Mouse (Mus musculus): Measurements from ENCODE around the gene Thada.

DNA sequence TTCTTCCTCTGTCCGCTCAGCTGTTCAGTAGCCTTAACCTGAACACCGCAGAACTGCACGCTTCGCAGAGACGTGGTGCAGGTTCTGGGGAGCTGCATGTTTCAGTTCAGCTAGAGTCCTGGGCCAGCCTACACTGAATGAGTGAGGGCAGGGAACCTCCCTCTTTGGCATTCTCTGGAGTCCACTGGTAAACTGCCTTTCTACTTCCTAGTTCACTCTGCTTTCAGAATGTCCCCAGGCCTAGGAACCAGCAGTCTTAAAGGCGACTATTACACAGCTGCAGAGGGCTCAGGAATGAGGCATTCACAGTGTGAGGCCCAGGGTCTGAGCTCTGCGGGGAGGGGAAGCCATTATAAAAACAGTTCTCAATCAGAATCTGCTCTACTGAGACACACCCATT, 262.7 kb downstream of the Thada start:
- TF ChIP-seq POLR2A (IDR thresholded peaks at IDR 0.05; ENCODE audit: insufficient read depth, low read depth, low read length): no peak
- TF ChIP-seq EP300 (IDR thresholded peaks at IDR 0.05; ENCODE audit: insufficient read depth, low read depth, low read length): no peak

Data from heart, adult 2 months (tissue).